Mouse (Mus musculus): ENCODE measurements around the gene Hcrtr2.

DNA sequence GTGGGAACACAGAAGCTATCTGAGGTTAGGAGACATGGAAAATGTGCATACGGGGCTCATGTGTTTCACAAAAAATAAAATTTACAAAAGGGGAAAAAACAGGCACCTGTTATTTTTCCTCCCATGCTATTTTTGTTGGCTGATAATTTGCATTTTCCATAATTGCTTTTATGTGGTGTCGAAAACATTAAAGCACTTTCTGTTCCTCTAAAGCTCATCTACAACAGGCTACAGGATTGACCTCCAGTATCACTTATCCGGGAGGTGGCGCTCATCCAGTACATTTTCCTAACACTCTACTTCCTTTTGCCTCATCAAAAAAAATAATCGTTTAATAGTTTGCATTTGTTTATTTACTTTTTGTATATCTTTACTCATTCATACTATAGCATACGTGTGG, 41.2 kb upstream of the Hcrtr2 start:
- TF ChIP-seq EP300 (IDR thresholded peaks at IDR 0.05; ENCODE audit: low read depth) (no peak), CTCF (IDR thresholded peaks at IDR 0.05; ENCODE audit: low read depth) (no peak)
